Mouse (Mus musculus) thymus, adult 2 months (tissue): ENCODE results near the gene Tmem151a. TPM values are rescaled to one million over a fixed set of nuclear protein-coding genes. Genes with fewer than 3 reads are reported as not detected.

Experiments used
- DNase-seq: peaks from one replicate; pipeline ENCODE4 v3.0.0; 2021
- H3K27ac ChIP-seq: fragments of 200-500 bp; 2 replicates; pipeline ENCODE4 v1.5.1; 2012; ENCODE audit warnings: low read length, control low read depth; ENCODE audit not compliant: control insufficient read depth, insufficient read depth
- H3K27me3 ChIP-seq: fragments of 200-500 bp; 2 replicates; pipeline ENCODE4 v1.6.1; 2012; ENCODE audit warnings: mild to moderate bottlenecking, low read length, moderate library complexity, mixed read lengths; ENCODE audit not compliant: control insufficient read depth, insufficient read depth
- H3K36me3 ChIP-seq: fragments of 200-500 bp; 2 replicates; pipeline ENCODE4 v1.6.1; 2012; ENCODE audit warnings: mild to moderate bottlenecking, low read length, moderate library complexity; ENCODE audit not compliant: control insufficient read depth, insufficient read depth
- H3K4me1 ChIP-seq: fragments of 200-500 bp; replicated peaks from 2 replicates; pipeline ENCODE4 v1.6.1; 2012; ENCODE audit warnings: low read length; ENCODE audit not compliant: control insufficient read depth, insufficient read depth
- H3K4me3 ChIP-seq: fragments of 200-500 bp; 2 replicates; pipeline ENCODE4 v1.5.1; 2012; ENCODE audit warnings: mild to moderate bottlenecking, low read length, control low read depth, moderate library complexity; ENCODE audit not compliant: control insufficient read depth, insufficient read depth
- CTCF ChIP-seq: fragments of 200-500 bp; IDR thresholded peaks from 2 replicates; pipeline ENCODE4 v1.5.1; 2012; ENCODE audit warnings: mild to moderate bottlenecking, control low read depth, low read length, moderate library complexity, borderline replicate concordance; ENCODE audit not compliant: control insufficient read depth, poor library complexity, insufficient read depth; ENCODE audit errors: extremely low read depth
- POLR2A ChIP-seq: fragments of 200-500 bp; IDR thresholded peaks from 2 replicates; pipeline ENCODE4 v1.6.1; 2012; ENCODE audit warnings: mild to moderate bottlenecking, low read length, control low read depth, moderate library complexity; ENCODE audit not compliant: control insufficient read depth, poor library complexity, insufficient read depth; ENCODE audit errors: extremely low read depth
- WGBS: fragments of 180-500 bp; shearing (Covaris S2); methylation state at CpG from one replicate; pipeline ENCODE4 v1.1.7; 2018; 5-methylcytosine and 5-hydroxymethylcytosine counted together
- polyA plus RNA-seq: library from polyadenylated mRNA; depleted of rRNA; stranded (reverse); fragments of >200 nt; gene quantifications from 2 replicates; pipeline ENCODE4 v1.2.3, GENCODE M21; 2012

Gene Tmem151a
- polyA plus RNA-seq, 1 experiment, result 3.5 TPM

DNA sequence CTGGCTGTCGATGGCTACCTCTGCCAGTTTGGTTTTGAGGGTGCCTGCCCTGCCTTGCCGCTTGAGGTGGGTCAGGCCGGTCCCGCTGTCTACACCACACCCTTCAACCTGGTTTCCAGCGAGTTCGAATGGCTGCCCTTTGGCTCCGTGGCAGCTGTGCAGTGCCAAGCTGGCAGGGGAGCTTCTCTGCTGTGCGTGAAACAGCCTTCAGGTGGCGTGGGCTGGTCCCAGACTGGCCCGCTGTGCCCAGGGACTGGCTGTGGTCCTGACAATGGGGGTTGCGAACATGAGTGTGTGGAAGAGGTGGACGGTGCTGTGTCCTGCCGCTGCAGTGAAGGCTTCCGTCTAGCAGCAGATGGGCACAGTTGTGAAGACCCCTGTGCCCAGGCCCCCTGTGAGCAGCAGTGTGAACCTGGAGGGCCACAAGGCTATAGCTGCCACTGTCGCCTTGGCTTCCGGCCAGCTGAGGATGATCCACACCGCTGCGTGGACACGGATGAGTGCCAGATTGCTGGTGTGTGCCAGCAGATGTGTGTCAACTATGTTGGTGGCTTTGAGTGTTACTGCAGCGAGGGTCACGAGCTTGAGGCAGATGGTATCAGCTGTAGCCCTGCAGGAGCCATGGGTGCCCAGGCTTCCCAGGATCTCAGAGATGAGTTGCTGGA, 16.6 kb downstream of the Tmem151a start:
- H3K27me3 ChIP-seq, result peaks cover 25% of the 10 kb centered on the region
- no peak overlapping the region for H3K27ac ChIP-seq
- DNase-seq, result no peak
- no peak overlapping the region for H3K4me3 ChIP-seq
- no peaks in the 10 kb centered on the region for H3K36me3 ChIP-seq
- peaks cover 11% of the 10 kb centered on the region for H3K4me1 ChIP-seq
- WGBS, result 67% methylated on average over 21 of the region's 21 CpGs
- TF ChIP-seq CTCF (no peak), POLR2A (no peak)

DNA sequence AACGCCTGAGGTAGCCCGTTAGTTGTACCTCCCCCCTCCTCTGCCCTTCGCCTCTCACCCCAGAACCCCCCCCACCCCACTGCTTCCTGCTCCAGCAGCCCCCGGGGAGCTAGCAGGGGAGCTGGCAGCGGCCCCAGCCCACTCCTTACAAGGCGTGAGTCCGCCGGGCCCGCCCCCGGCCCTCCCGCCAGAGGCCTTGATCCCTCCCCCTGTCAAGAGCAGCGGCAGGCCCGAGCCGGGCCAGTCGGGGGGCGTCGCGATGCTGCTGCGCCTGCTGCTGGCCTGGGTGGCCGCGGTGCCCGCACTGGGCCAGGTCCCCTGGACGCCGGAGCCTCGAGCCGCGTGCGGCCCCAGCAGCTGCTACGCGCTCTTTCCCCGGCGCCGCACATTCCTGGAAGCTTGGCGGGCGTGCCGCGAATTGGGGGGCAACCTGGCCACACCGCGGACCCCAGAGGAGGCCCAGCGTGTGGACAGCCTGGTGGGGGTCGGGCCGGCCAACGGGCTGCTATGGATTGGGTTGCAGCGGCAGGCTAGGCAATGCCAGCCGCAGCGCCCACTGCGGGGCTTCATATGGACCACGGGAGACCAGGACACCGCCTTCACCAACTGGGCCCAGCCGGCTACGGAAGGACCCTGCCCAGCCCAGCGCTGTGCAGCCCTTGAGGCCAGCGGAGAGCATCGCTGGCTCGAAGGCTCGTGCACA, 17.3 kb downstream of the Tmem151a start, which contains the start of gene Cd248:
Cd248 (plus strand) TSS at position 212 of the 703 bp plus-strand sequence.
- no peak for TF ChIP-seq CTCF
- TF ChIP-seq POLR2A, result no peak
- WGBS, result 11% methylated on average over 56 of the region's 56 CpGs
- no peak for DNase-seq
- peaks cover 25% of the 10 kb centered on the region for H3K27me3 ChIP-seq
- no peaks in the 10 kb centered on the region for H3K36me3 ChIP-seq
- no peak within 1 kb of the TSS for H3K27ac ChIP-seq
- H3K4me3 ChIP-seq, result no peak within 1 kb of the TSS
- H3K4me1 ChIP-seq, result peaks cover 11% of the 10 kb centered on the region

DNA sequence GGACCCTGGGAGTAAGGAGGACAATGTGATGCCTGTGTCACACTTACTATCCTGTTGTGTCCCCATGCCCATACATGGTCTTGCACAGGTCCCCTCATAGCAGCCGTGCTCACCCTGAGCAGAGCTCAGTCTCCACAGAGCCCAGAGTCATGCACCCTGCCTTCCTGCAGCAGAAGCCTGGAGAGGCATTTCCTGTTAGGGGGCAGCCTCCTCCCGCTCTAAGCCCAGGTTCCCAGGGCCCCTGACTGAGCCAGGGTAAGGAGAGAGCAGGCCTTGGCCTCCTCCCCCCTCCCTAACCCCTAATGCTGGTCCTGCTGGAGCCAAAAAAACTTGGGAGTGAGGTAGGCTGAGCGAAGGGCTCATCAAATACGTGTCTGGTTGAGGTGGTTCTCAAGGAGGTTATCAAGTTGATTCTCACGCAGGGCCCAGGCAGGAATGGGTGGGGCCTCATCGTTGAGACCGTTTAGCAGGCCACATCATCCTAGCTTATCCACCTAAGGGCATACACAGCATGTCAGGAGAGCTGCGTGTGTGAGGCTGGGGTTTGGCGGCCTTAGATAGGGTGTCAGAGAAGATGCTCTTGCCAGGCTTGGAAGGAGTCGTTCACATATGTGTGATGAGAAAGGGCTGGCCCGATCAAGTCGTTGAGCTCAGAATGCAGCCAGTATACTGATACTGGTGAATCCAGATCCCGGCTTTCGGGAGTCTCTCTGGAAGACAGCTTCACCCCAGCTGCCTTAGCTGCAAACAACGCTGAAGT, 18.1 kb downstream of the Tmem151a start:
- WGBS, result 14% methylated on average over 15 of the region's 15 CpGs
- H3K4me1 ChIP-seq, result peaks cover 6% of the 10 kb centered on the region
- H3K27ac ChIP-seq, result no peak overlapping the region
- DNase-seq, result no peak
- TF ChIP-seq POLR2A (no peak), CTCF (no peak)
- H3K27me3 ChIP-seq, result peaks cover 20% of the 10 kb centered on the region
- no peaks in the 10 kb centered on the region for H3K36me3 ChIP-seq
- H3K4me3 ChIP-seq, result no peak overlapping the region

DNA sequence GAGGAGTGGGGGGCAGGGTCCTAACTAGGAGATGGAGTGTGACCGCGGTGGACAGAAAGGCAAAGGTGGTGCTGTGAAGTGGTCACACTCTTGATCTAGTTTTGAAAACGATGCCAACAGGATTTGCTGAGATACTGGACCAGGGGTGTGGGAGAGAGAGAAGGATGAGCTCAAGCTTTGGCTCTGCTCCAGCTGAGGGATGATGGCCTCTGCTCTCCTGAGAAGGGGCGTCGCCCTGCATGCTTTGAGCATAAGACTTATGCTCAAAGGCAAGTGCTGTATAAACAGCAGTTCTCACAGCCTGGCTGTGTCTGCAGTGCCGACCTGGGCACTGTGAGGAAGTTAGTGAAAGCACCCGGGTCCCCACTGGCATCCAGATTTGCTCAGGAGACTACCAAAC, 20.2 kb downstream of the Tmem151a start:
- 70% methylated on average over 7 of the region's 7 CpGs for WGBS
- H3K4me1 ChIP-seq, result peaks cover 3% of the 10 kb centered on the region; the same call in 1 of the 2 replicates
- H3K27me3 ChIP-seq, result peaks cover 11% of the 10 kb centered on the region
- no peak overlapping the region for H3K27ac ChIP-seq
- no peak for TF ChIP-seq CTCF
- no peak for TF ChIP-seq POLR2A
- H3K36me3 ChIP-seq, result no peaks in the 10 kb centered on the region
- no peak overlapping the region for H3K4me3 ChIP-seq
- no peak for DNase-seq

DNA sequence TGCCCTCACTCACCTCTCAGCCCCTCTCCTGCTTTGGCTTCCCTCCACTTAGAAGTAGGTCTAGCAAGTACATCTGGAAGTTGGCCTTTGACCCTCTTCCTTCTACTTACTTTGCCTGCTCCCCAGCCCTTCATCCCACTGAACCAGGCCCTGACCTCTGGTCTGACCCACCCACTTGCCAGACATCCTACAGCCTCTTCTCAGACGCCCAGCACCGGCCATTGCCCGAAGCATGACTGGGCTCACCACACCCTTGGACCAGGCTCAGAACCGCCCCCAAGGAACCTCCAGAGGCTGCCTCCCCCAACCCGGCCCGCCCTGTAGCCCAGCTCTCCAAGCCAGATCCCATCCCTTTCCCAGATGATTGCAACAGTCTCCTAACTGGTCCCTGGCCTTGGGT, 22.9 kb downstream of the Tmem151a start:
- WGBS, result 95% methylated on average over 6 of the region's 6 CpGs
- H3K27ac ChIP-seq, result no peak overlapping the region
- H3K36me3 ChIP-seq, result no peaks in the 10 kb centered on the region
- H3K4me3 ChIP-seq, result no peak overlapping the region
- peaks cover 13% of the 10 kb centered on the region for H3K4me1 ChIP-seq
- TF ChIP-seq CTCF (no peak), POLR2A (no peak)
- H3K27me3 ChIP-seq, result no peaks in the 10 kb centered on the region; the same call in 1 of the 2 replicates
- no peak for DNase-seq

DNA sequence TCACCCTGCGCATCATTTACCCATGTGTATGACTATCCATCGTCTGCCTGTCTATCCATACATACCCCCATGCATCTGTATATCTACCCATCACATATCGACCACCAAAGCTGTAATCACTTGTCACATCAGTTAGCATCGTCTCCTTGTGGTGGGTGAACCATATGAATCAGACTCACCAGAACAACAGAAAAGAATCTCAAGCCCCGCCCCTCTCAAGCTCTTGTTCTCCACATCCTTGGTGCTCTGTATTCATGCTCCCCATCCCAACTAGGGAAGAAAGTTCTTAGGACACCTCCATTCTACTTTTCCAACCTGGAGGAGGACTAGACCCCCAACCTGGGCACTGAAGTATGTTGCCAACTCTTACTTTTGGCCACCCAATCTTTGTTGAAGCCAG, 23.3 kb downstream of the Tmem151a start:
- WGBS, result 87% methylated on average over 5 of the region's 5 CpGs
- H3K27ac ChIP-seq, result no peak overlapping the region

More for the DNA sequence above, 23.3 kb downstream of the Tmem151a start:
- no peaks in the 10 kb centered on the region for H3K36me3 ChIP-seq
- H3K4me1 ChIP-seq, result peaks cover 13% of the 10 kb centered on the region
- no peak overlapping the region for H3K4me3 ChIP-seq
- no peaks in the 10 kb centered on the region; the same call in 1 of the 2 replicates for H3K27me3 ChIP-seq
- TF ChIP-seq CTCF, result no peak
- TF ChIP-seq POLR2A, result no peak
- DNase-seq, result no peak
